Mouse (Mus musculus) small intestine, adult 2 months (tissue): ENCODE measurements around the gene Ybx2.

Experiments used
- CTCF ChIP-seq: fragments of 200-500 bp; IDR thresholded peaks from 2 replicates; pipeline ENCODE4 v1.5.1; 2012; ENCODE audit warnings: low read depth, mild to moderate bottlenecking, control low read depth, inconsistent platforms, low read length, moderate library complexity, mixed read lengths; ENCODE audit not compliant: insufficient replicate concordance, insufficient read length; ENCODE audit errors: extremely low read depth
- POLR2A ChIP-seq: fragments of 200-500 bp; IDR thresholded peaks from 2 replicates; pipeline ENCODE4 v1.6.1; 2012; ENCODE audit warnings: low read depth, mild to moderate bottlenecking, control low read depth, inconsistent platforms, low read length, moderate library complexity

GRCm38 (mm10) chr11:69945216-69945615 lies 9.6 kb downstream of the Ybx2 start:
- no peak for TF ChIP-seq POLR2A
- no peak for TF ChIP-seq CTCF
